Mouse (Mus musculus) heart, postnatal 0 days (tissue): ENCODE measurements at regions not wholly inside any gene's neighbourhood (a gene's known extent, or its start where the extent isn't known, plus 50 kb on each side); places are given as distances from the start of the nearest gene placed in this dataset.

Experiments
- CTCF ChIP-seq: IDR thresholded peaks from 2 replicates; pipeline ENCODE4 v1.5.1; 2016; ENCODE audit warnings: antibody characterized with exemption, control low read depth, low read depth
- EP300 ChIP-seq: IDR thresholded peaks from 2 replicates; pipeline ENCODE4 v1.6.1; 2016; ENCODE audit warnings: antibody characterized with exemption, low read depth

GRCm38 (mm10) chr12:12622712-12623292 lies 318.9 kb downstream of the Mycn start:
- TF ChIP-seq CTCF (peak; percentile 77), EP300 (no peak)
